Mouse (Mus musculus): ENCODE results near the gene Btbd35f21. TPM values are rescaled to one million over a fixed set of nuclear protein-coding genes. Genes with fewer than 3 reads are reported as not detected.
"Not testable (repeated sequence)": the region's sequence is repeated elsewhere in the genome, so short reads cannot be mapped to it uniquely, and the experiment has no call there.

Gene Btbd35f21
- not detected for total RNA-seq (2021)
- long read RNA-seq, experiment 1, result 0 reads
- long read RNA-seq, experiment 2, result 0 reads

DNA sequence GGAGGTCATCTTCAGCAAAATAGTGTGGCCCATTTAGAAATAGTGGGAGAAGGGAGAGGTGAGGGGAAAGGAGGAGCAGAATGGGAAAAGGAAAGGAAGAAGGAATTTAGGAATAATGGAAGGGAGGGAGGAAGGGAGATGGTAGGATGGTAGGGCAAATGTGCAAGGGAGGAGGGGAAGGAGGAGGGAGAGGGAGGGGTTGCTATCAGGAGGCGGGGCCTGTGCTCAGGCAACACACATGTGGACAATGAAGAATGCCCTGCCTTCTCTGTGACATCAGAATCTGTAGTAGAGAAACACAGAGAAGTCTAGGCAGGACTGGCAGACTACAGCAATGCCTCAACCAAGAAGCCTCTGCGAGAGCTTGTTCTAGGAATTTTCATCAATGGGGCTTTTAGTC is at the start of gene Btbd35f21:
Gene Btbd35f21 (plus strand): TSS at position 301 of the 400 bp plus-strand sequence.
- DNase-seq, result not testable (repeated sequence)

Other genes starting within 250 kb of the Btbd35f21 start
- not detected for gene Btbd35f1, start 166.1 kb upstream of the Btbd35f21 start, total RNA-seq (2021)
- gene Gm5926, start 75.4 kb upstream of the Btbd35f21 start, total RNA-seq (2021), result not detected
- not detected for gene Btbd35f30, start 168.5 kb downstream of the Btbd35f21 start, total RNA-seq (2021)
- gene Gm21789, start 215.7 kb downstream of the Btbd35f21 start, total RNA-seq (2021), result not detected
- gene Btbd35f5, start 247.8 kb downstream of the Btbd35f21 start, total RNA-seq (2021), result not detected